7 mouse cellular contexts compared by ENCODE assay signal in genomic region chr13:29855281-29856031, GRCm38 (mm10). TPM values are rescaled to one million over a fixed set of nuclear protein-coding genes. Genes with fewer than 3 reads are reported as not detected.
DNase-seq lines count a peak whose midpoint lies in the region; ATAC-seq lines count a peak whose summit lies in the region.

Gene Cdkal1, minus strand, starts transcription at chr13:29855674.

- no peaks in the 10 kb centered on the region for H3K36me3 ChIP-seq in intestine, embryonic 16.5 days (ENCODE audit: control insufficient read depth, insufficient read depth, low read length)
- no peaks in the 10 kb centered on the region for H3K36me3 ChIP-seq in midbrain, embryonic 11.5 days (ENCODE audit: control insufficient read depth, insufficient read depth, low read length)

- peak within 1 kb of the TSS; percentile 87 for H3K27ac ChIP-seq in intestine, embryonic 16.5 days (ENCODE audit: low read length)
- H3K27ac ChIP-seq in midbrain, embryonic 11.5 days (ENCODE audit: low read depth, low read length): peak within 1 kb of the TSS; percentile 35; the same call in 1 of the 2 replicates

- no peaks in the 10 kb centered on the region for H3K27me3 ChIP-seq in intestine, embryonic 16.5 days (replicated peaks; ENCODE audit: control insufficient read depth, insufficient read depth, low read length)
- H3K27me3 ChIP-seq in midbrain, embryonic 11.5 days (ENCODE audit: control insufficient read depth, insufficient read depth, low read length): no peaks in the 10 kb centered on the region

- H3K9me3 ChIP-seq in intestine, embryonic 16.5 days (ENCODE audit: control insufficient read depth, low read length): no peaks in the 10 kb centered on the region
- H3K9me3 ChIP-seq in midbrain, embryonic 11.5 days (ENCODE audit: control insufficient read depth, low read length): no peaks in the 10 kb centered on the region

- H3K4me1 ChIP-seq in intestine, embryonic 16.5 days (ENCODE audit: control insufficient read depth, insufficient read depth, low read length): peaks cover 3% of the 10 kb centered on the region; the same call in 1 of the 2 replicates
- peaks cover 4% of the 10 kb centered on the region; the same call in 1 of the 2 replicates for H3K4me1 ChIP-seq in midbrain, embryonic 11.5 days (ENCODE audit: control insufficient read depth, insufficient read depth, low read length)

- H3K4me2 ChIP-seq in intestine, embryonic 16.5 days (ENCODE audit: low read depth, low read length): peak within 1 kb of the TSS; percentile 50
- H3K4me2 ChIP-seq in midbrain, embryonic 11.5 days: peak within 1 kb of the TSS; percentile 46

- intact Hi-C loops in gastrocnemius, postnatal 36 days (cut with DNase I): loop anchor here (1.0 to 5.0 kb wide), 3 partner anchors 132 to 397 kb away; partner anchors contain the start of gene E2f3
- intact Hi-C loops in left cerebral cortex, postnatal 36 days (cut with DNase I): loop anchor here (1.0 to 5.0 kb wide), 3 partner anchors 129 to 402 kb away; no protein-coding TSS in a partner anchor

- H3K4me3 ChIP-seq in intestine, embryonic 16.5 days (ENCODE audit: low read length): peak within 1 kb of the TSS; percentile 84
- H3K4me3 ChIP-seq in midbrain, embryonic 11.5 days (ENCODE audit: low read depth, low read length): peak within 1 kb of the TSS; percentile 82

- H3K9ac ChIP-seq in intestine, embryonic 16.5 days (ENCODE audit: low read depth, low read length): peak within 1 kb of the TSS; percentile 93
- peak within 1 kb of the TSS; percentile 86 for H3K9ac ChIP-seq in midbrain, embryonic 11.5 days (ENCODE audit: low read length)

- DNase-seq in adrenal gland, adult 18-20 months (ENCODE audit: low spot score in 2 of 2): peak; percentile 83 to 87
- peak; percentile 91 for DNase-seq in embryo, embryonic 11 days
- peak; percentile 83 to 85 for DNase-seq in gastrocnemius, postnatal 36 days
- peak; percentile 82 to 84 for DNase-seq in left cerebral cortex, postnatal 36 days (ENCODE audit: low spot score in 2 of 2)
- peak; percentile 97 for DNase-seq in midbrain, embryonic 11.5 days (ENCODE audit: low spot score, missing footprints)
- DNase-seq in skeletal muscle tissue, adult 2 months (ENCODE audit: low read depth, low spot score): peak; percentile 88

- peak; percentile 88 for ATAC-seq in intestine, embryonic 16.5 days
- ATAC-seq in midbrain, embryonic 11.5 days (ENCODE audit: low FRiP score): peak; percentile 88

- under 1% methylated on average over 33 of the region's 33 CpGs for WGBS in intestine, embryonic 16.5 days
- under 1% methylated on average over 33 of the region's 33 CpGs for WGBS in midbrain, embryonic 11.5 days

RNA-seq across cellular contexts. Expression of gene Cdkal1, which starts in this region (rescaled TPM):
- total RNA-seq in adrenal gland, adult 18-20 months (2021): 10 to 100 TPM; 20.9 to 22.0 TPM
- 10 to 100 TPM; 29.1 to 31.3 TPM for total RNA-seq in gastrocnemius, postnatal 36 days (2021)
- 23.4 and 25.0 TPM in 2 replicates for polyA plus RNA-seq in intestine, embryonic 16.5 days (2015; fragmentation: Nextera tagmentation; extraction: Ambion mirVana)
- total RNA-seq in left cerebral cortex, postnatal 36 days (2021): 10 to 100 TPM; 20.7 to 22.7 TPM
- polyA plus RNA-seq in midbrain, embryonic 11.5 days (2014; fragmentation: Nextera tagmentation; extraction: Ambion mirVana): 35.1 and 35.7 TPM in 2 replicates

Comparison
In these comparisons a context has a peak if more than half of its experiments do, and no peak if none do; other contexts are left out.
1. Peak in every context shown above with its lines: DNase-seq, ATAC-seq, H3K4me3 ChIP-seq and H3K27ac ChIP-seq.